Mouse (Mus musculus) forebrain, embryonic 14.5 days (tissue): ENCODE results near the gene Tcirg1. TPM values are rescaled to one million over a fixed set of nuclear protein-coding genes. Genes with fewer than 3 reads are reported as not detected.

ENCODE experiments used
- ATAC-seq: fragments of 200-750 bp; cut with Nextera tagmentation; 2 replicates; pipeline ENCODE4 v1.8.0; 2017; ENCODE audit warnings: mild to moderate bottlenecking, moderate library complexity
- DNase-seq: peaks from one replicate; pipeline ENCODE4 v3.0.0-alpha.2; 2015; ENCODE audit warnings: low spot score
- H3K27ac ChIP-seq: fragments of 300-500 bp; sonication (generic); 2 replicates; pipeline ENCODE4 v1.5.1; 2014; ENCODE audit warnings: low read depth, mild to moderate bottlenecking, control low read depth, low read length, moderate library complexity
- H3K27me3 ChIP-seq: fragments of 300-500 bp; sonication (generic); replicated peaks from 2 replicates; pipeline ENCODE4 v1.6.1; 2014; ENCODE audit warnings: low read length, control low read depth, mixed read lengths; ENCODE audit not compliant: control insufficient read depth, insufficient read depth
- H3K36me3 ChIP-seq: fragments of 300-500 bp; sonication (generic); 2 replicates; pipeline ENCODE4 v1.6.1; 2014; ENCODE audit warnings: low read length, control low read depth; ENCODE audit not compliant: control insufficient read depth, insufficient read depth
- H3K4me1 ChIP-seq: fragments of 300-500 bp; sonication (generic); 2 replicates; pipeline ENCODE4 v1.6.1; 2014; ENCODE audit warnings: antibody characterized with exemption, low read length, control low read depth; ENCODE audit not compliant: control insufficient read depth, insufficient read depth
- H3K4me2 ChIP-seq: fragments of 300-500 bp; sonication (generic); 2 replicates; pipeline ENCODE4 v1.6.1; 2014; ENCODE audit warnings: mild to moderate bottlenecking, control low read depth, low read length
- H3K4me3 ChIP-seq: fragments of 300-500 bp; sonication (generic); 2 replicates; pipeline ENCODE4 v1.5.1; 2014; ENCODE audit warnings: low read depth, low read length, control low read depth
- H3K9ac ChIP-seq: fragments of 300-500 bp; sonication (generic); 2 replicates; pipeline ENCODE4 v1.6.1; 2014; ENCODE audit warnings: mild to moderate bottlenecking, low read length, control low read depth, moderate library complexity
- H3K9me3 ChIP-seq: fragments of 300-500 bp; sonication (generic); replicated peaks from 2 replicates; pipeline ENCODE4 v1.6.1; 2016; ENCODE audit warnings: low read length, control low read depth, mixed read lengths; ENCODE audit not compliant: control insufficient read depth
- WGBS: fragments of 180-500 bp; shearing (Covaris S2); extraction: QIAGEN DNeasy Blood & Tissue Kit; methylation state at CpG from one replicate; pipeline ENCODE4 v1.1.7; 2014; 5-methylcytosine and 5-hydroxymethylcytosine counted together
- polyA plus RNA-seq: library from polyadenylated mRNA; unstranded; fragments of >200 nt; fragmentation: Nextera tagmentation; extraction: Ambion mirVana; gene quantifications from 2 replicates; pipeline ENCODE4 v1.2.1, GENCODE M21; 2014

Gene Tcirg1
- polyA plus RNA-seq, 1 experiment from 2014 or later: 5.8 TPM

GRCm38 (mm10) chr19:3945872-3946564 is 39.1 kb upstream of the Tcirg1 start:
- DNase-seq (no peak), ATAC-seq (no peak)
- no peaks in the 10 kb centered on the region for H3K9me3 ChIP-seq
- no peaks in the 10 kb centered on the region for H3K36me3 ChIP-seq
- H3K27me3 ChIP-seq: no peaks in the 10 kb centered on the region
- H3K4me2 ChIP-seq: no peak overlapping the region
- no peak overlapping the region for H3K9ac ChIP-seq
- H3K4me3 ChIP-seq: no peak overlapping the region
- H3K4me1 ChIP-seq: no peaks in the 10 kb centered on the region
- 33% methylated on average over 10 of the region's 10 CpGs for WGBS
- H3K27ac ChIP-seq: no peak overlapping the region

- ATAC-seq (no peak), DNase-seq (no peak)
- H3K36me3 ChIP-seq: no peaks in the 10 kb centered on the region
- no peaks in the 10 kb centered on the region for H3K27me3 ChIP-seq
- H3K4me1 ChIP-seq: no peaks in the 10 kb centered on the region
- H3K9me3 ChIP-seq: no peaks in the 10 kb centered on the region
- no peak overlapping the region for H3K4me2 ChIP-seq
- 23% methylated on average over 27 of the region's 27 CpGs for WGBS
- no peak overlapping the region for H3K4me3 ChIP-seq
- no peak overlapping the region for H3K9ac ChIP-seq
- H3K27ac ChIP-seq: no peak overlapping the region
These were observed 36.2 kb upstream of the Tcirg1 start for GRCm38 (mm10) chr19:3942986-3943735.

- no peaks in the 10 kb centered on the region for H3K9me3 ChIP-seq
- DNase-seq: no peak
- H3K4me3 ChIP-seq: no peak overlapping the region
- no peak for ATAC-seq
- H3K27me3 ChIP-seq: no peaks in the 10 kb centered on the region
- WGBS: 86% methylated on average over 7 of the region's 7 CpGs
- no peak overlapping the region for H3K9ac ChIP-seq
- H3K4me2 ChIP-seq: no peak overlapping the region
- no peak overlapping the region for H3K27ac ChIP-seq
- no peaks in the 10 kb centered on the region for H3K36me3 ChIP-seq
- H3K4me1 ChIP-seq: no peaks in the 10 kb centered on the region
These were observed 35.4 kb upstream of the Tcirg1 start for GRCm38 (mm10) chr19:3942315-3942714.

GRCm38 (mm10) chr19:3935896-3936850 is 29.2 kb upstream of the Tcirg1 start:
- Histone ChIP-seq H3K9ac (peak overlapping the region; percentile 10; the same call in 1 of the 2 replicates), H3K36me3 (no peaks in the 10 kb centered on the region), H3K4me3 (peak overlapping the region; percentile 35), H3K9me3 (no peaks in the 10 kb centered on the region), H3K27ac (no peak overlapping the region), H3K27me3 (0 out of 2 replicates have a peak, but pooled peaks cover 2% of the 10 kb centered on the region), H3K4me2 (peak overlapping the region; percentile 62), H3K4me1 (peaks cover 6% of the 10 kb centered on the region; the same call in 1 of the 2 replicates)
- ATAC-seq (no peak), DNase-seq (peak; percentile 39)
- 7% methylated on average over 20 of the region's 22 CpGs for WGBS

- WGBS: 7% methylated on average over 39 of the region's 42 CpGs
These were observed 28.3 kb upstream of the Tcirg1 start, which contains the start of gene Unc93b1 for GRCm38 (mm10) chr19:3935032-3935895. Gene Unc93b1 (plus strand): TSS chr19:3935186.

GRCm38 (mm10) chr19:3931716-3932115 is 24.8 kb upstream of the Tcirg1 start:
- no peak for DNase-seq
- Histone ChIP-seq H3K4me1 (peaks cover 9% of the 10 kb centered on the region; the same call in 1 of the 2 replicates), H3K27me3 (0 out of 2 replicates have a peak, but pooled peaks cover 2% of the 10 kb centered on the region), H3K4me3 (no peak overlapping the region), H3K27ac (no peak overlapping the region), H3K36me3 (no peaks in the 10 kb centered on the region), H3K9ac (no peak overlapping the region), H3K9me3 (no peaks in the 10 kb centered on the region), H3K4me2 (no peak overlapping the region)
- WGBS: 89% methylated on average over 9 of the region's 9 CpGs
- ATAC-seq: no peak

More at GRCm38 (mm10) chr19:3935032-3935895, 28.3 kb upstream of the Tcirg1 start, which contains the start of gene Unc93b1:
- ATAC-seq (peak; percentile 62; the same call in 1 of the 2 replicates), DNase-seq (peak; percentile 36)
- Histone ChIP-seq H3K9me3 (no peaks in the 10 kb centered on the region), H3K4me2 (peak within 1 kb of the TSS; percentile 62), H3K36me3 (no peaks in the 10 kb centered on the region), H3K4me3 (peak within 1 kb of the TSS; percentile 35), H3K27ac (no peak within 1 kb of the TSS), H3K4me1 (peaks cover 6% of the 10 kb centered on the region; the same call in 1 of the 2 replicates), H3K27me3 (0 out of 2 replicates have a peak, but pooled peaks cover 2% of the 10 kb centered on the region), H3K9ac (peak within 1 kb of the TSS; percentile 10; the same call in 1 of the 2 replicates)

GRCm38 (mm10) chr19:3930262-3931057 is 23.5 kb upstream of the Tcirg1 start:
- H3K9me3 ChIP-seq: no peaks in the 10 kb centered on the region
- no peak overlapping the region for H3K9ac ChIP-seq
- no peak overlapping the region for H3K4me3 ChIP-seq
- 70% methylated on average over 21 of the region's 21 CpGs for WGBS
- peaks cover 4% of the 10 kb centered on the region; the same call in 1 of the 2 replicates for H3K4me1 ChIP-seq
- H3K27ac ChIP-seq: peak overlapping the region; percentile 36; the same call in 1 of the 2 replicates
- DNase-seq (peak; percentile 30), ATAC-seq (peak; percentile 37; the same call in 1 of the 2 replicates)
- no peak overlapping the region for H3K4me2 ChIP-seq
- H3K36me3 ChIP-seq: no peaks in the 10 kb centered on the region
- no peaks in the 10 kb centered on the region for H3K27me3 ChIP-seq
